Mouse (Mus musculus): ENCODE measurements at regions not wholly inside any gene's neighbourhood (a gene's known extent, or its start where the extent isn't known, plus 50 kb on each side); places are given as distances from the start of the nearest gene placed in this dataset.

DNA sequence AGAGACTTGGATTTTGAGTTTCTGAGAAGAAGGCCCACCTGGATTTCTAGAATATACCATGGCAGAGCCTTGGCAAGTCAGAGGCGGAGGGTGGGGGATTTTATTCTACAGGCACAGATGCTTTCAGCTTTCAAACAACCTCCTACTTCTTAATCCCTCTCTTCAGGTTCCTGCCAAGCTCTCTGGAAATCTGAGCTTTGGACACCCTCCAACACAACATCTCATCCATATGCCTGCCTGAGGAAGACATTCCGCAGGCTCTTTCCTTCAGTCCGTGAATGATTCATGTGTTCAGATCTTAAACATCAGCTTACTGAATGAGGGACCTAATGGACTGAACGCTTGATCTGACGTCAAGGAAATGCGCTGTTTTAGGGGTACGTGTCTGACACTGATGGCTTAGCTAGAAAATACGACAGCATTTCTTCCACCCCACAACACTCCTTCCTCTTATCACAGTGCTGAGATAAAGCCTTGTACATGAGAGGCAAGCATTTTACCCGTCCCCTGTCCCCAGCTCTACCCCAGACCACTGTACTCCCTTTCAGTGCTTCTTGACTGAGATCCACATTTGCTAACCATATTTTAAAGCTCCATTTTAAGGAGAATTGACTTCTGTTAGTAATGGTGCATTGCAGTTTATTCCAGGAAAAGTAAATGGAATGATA lies 97.0 kb upstream of the Galnt5 start:
- Histone ChIP-seq H3K9ac (replicated peaks; ENCODE audit: low read length) (no peak overlapping the region), H3K36me3 (ENCODE audit: insufficient read depth, low read length) (no peaks in the 10 kb centered on the region), H3K4me1 (ENCODE audit: insufficient read depth, low read length) (no peaks in the 10 kb centered on the region), H3K4me2 (replicated peaks; ENCODE audit: low read depth, low read length) (no peak overlapping the region), H3K27ac (ENCODE audit: low read length) (no peak overlapping the region), H3K27me3 (ENCODE audit: insufficient read depth, low read length) (no peaks in the 10 kb centered on the region), H3K9me3 (ENCODE audit: low read length) (no peaks in the 10 kb centered on the region), H3K4me3 (ENCODE audit: low read length) (no peak overlapping the region)
- WGBS: 72% methylated on average over 9 of the region's 9 CpGs
- no peak for ATAC-seq (ENCODE audit: low FRiP score, low TSS enrichment)

DNA sequence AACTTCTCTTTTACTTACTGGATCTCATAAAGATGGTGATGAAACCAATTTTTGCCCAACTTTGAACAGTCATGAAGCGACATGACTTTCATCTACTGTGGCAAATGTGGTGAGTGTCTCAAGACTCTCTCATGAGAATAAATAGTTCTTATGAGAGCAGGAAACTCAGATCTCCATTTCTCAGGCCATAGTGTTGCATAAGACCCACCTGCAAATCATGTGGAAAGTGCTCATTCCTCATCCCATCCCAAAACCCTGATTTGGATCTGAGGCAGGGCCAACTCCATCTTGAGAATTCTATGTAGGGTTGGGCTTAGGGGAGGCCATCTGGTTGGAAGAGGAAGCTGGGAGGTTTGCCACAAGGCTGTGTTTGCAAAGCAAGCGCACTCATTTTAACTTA lies 92.5 kb upstream of the Galnt5 start:
- H3K27me3 ChIP-seq (ENCODE audit: insufficient read depth, low read length): no peaks in the 10 kb centered on the region
- no peak overlapping the region for H3K27ac ChIP-seq (ENCODE audit: low read length)
- no peaks in the 10 kb centered on the region for H3K9me3 ChIP-seq (ENCODE audit: low read length)
- no peaks in the 10 kb centered on the region for H3K36me3 ChIP-seq (ENCODE audit: insufficient read depth, low read length)
- H3K9ac ChIP-seq (replicated peaks; ENCODE audit: low read length): no peak overlapping the region
- no peak for ATAC-seq (ENCODE audit: low FRiP score, low TSS enrichment)
- no peaks in the 10 kb centered on the region for H3K4me1 ChIP-seq (ENCODE audit: insufficient read depth, low read length)
- H3K4me3 ChIP-seq (ENCODE audit: low read length): no peak overlapping the region
- H3K4me2 ChIP-seq (replicated peaks; ENCODE audit: low read depth, low read length): no peak overlapping the region
- WGBS: 92% methylated on average over 2 of the region's 2 CpGs

DNA sequence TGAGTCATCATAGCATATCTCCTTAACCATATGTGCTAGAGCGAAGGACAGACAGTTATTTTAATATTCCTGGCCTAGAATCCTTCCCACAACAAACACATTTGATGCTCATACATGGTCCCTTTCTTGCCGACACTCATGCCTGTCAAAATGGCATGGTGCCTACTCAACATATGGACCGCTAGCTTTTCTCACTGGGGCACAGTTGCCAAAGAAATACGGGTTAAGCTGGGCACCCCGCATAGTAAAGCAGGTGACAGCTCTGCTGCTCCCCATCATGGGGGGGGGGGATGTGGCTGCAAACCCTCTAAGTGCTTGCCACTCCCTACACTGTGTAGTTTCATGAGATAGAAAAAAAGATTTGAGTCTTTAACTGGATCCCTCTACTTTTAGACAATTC lies 90.7 kb upstream of the Galnt5 start:
- no peak for ATAC-seq (ENCODE audit: low FRiP score, low TSS enrichment)

DNA sequence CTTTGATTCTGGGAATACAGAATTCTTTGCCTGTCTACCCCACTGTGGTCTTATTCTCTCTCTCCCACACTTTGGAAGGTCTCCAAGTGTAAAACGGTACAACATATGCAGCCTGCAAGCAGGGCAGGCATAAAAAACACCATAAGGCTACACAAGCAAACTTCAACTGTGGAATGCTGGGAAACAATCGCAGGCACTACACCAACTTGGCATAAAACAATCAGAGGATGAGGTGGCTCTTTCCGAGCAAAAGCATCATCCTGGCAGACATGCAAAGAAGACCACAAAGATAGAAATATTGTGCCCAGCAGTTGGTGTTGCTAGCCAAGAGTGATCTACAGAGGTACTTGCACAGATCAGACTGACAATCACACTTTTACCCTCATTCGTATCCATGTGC lies 88.0 kb upstream of the Galnt5 start:
- no peak overlapping the region for H3K4me3 ChIP-seq (ENCODE audit: low read length)
- no peak overlapping the region for H3K27ac ChIP-seq (ENCODE audit: low read length)
- H3K9me3 ChIP-seq (ENCODE audit: low read length): no peaks in the 10 kb centered on the region
- ATAC-seq (ENCODE audit: low FRiP score, low TSS enrichment): no peak
- no peaks in the 10 kb centered on the region for H3K27me3 ChIP-seq (ENCODE audit: insufficient read depth, low read length)
- WGBS: 87% methylated on average over 4 of the region's 4 CpGs
- H3K4me1 ChIP-seq (ENCODE audit: insufficient read depth, low read length): no peaks in the 10 kb centered on the region
- H3K36me3 ChIP-seq (ENCODE audit: insufficient read depth, low read length): no peaks in the 10 kb centered on the region
- H3K9ac ChIP-seq (replicated peaks; ENCODE audit: low read length): no peak overlapping the region
- no peak overlapping the region for H3K4me2 ChIP-seq (replicated peaks; ENCODE audit: low read depth, low read length)

More for the DNA sequence above, 90.7 kb upstream of the Galnt5 start:
- whole genome bisulfite sequencing: 89% methylated on average over 5 of the region's 5 CpGs
- no peak overlapping the region for H3K27ac ChIP-seq (ENCODE audit: low read length)
- H3K27me3 ChIP-seq (ENCODE audit: insufficient read depth, low read length): no peaks in the 10 kb centered on the region
- no peaks in the 10 kb centered on the region for H3K9me3 ChIP-seq (ENCODE audit: low read length)
- no peak overlapping the region for H3K4me2 ChIP-seq (replicated peaks; ENCODE audit: low read depth, low read length)
- H3K4me1 ChIP-seq (ENCODE audit: insufficient read depth, low read length): no peaks in the 10 kb centered on the region
- H3K9ac ChIP-seq (replicated peaks; ENCODE audit: low read length): no peak overlapping the region
- H3K4me3 ChIP-seq (ENCODE audit: low read length): no peak overlapping the region
- H3K36me3 ChIP-seq (ENCODE audit: insufficient read depth, low read length): no peaks in the 10 kb centered on the region

DNA sequence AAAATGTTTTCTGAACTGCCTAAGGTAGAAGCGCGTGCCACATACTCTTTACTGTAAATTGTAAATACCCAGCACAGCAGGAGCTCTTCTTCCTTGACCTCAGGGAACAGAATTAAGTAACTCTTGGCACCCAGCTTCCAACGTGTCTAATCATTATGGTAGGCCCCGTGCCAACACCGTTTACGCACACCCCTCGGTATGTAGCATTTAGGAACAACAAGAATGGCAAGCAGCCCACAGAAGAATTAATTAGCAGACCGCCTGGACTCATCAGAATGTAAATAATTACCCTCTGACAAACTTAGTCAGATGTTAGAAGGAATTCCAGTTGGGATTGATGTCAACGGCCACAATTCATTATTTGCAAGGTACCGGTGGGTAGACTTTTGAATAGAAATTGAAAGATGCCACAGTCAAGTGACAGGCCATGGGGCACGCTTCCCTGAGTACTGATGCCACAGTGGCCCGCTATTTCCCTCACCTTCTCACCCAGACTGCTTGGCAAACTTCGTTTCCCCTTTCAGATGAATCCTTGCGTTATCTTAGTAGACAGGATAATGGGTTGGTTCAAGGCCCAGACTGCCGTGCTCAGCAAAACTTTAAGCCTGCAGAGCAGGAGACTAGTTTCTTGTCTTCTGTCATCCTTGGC lies 81.2 kb upstream of the Galnt5 start:
- Histone ChIP-seq H3K4me1 (ENCODE audit: insufficient read depth, low read length) (no peaks in the 10 kb centered on the region), H3K27me3 (ENCODE audit: insufficient read depth, low read length) (no peaks in the 10 kb centered on the region), H3K9me3 (ENCODE audit: low read length) (no peaks in the 10 kb centered on the region), H3K4me2 (replicated peaks; ENCODE audit: low read depth, low read length) (no peak overlapping the region), H3K4me3 (ENCODE audit: low read length) (no peak overlapping the region), H3K9ac (replicated peaks; ENCODE audit: low read length) (no peak overlapping the region), H3K36me3 (ENCODE audit: insufficient read depth, low read length) (no peaks in the 10 kb centered on the region), H3K27ac (ENCODE audit: low read length) (no peak overlapping the region)
- WGBS: 74% methylated on average over 15 of the region's 15 CpGs
- ATAC-seq (ENCODE audit: low FRiP score, low TSS enrichment): no peak

DNA sequence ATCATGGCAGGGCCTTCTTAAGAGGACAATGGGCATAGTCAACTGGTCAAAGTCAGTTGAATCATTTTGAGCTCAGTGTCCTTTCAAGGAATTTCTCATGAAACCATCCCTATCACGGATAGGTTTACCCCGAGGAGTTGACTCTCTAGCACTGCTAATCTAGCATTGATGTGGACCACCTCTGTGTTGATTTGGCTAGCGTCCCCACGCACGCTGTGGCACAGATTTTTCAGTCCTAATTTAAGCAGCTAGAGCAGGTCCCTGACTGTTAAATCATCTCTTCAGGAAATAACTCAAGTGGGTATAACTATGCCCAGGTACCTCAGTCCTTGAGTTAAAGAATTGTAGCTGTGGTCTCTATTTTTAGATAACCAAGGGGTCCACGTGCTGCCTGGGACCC lies 80.0 kb upstream of the Galnt5 start:
- H3K4me3 ChIP-seq (ENCODE audit: low read length): no peak overlapping the region
- no peaks in the 10 kb centered on the region for H3K27me3 ChIP-seq (ENCODE audit: insufficient read depth, low read length)
- H3K27ac ChIP-seq (ENCODE audit: low read length): no peak overlapping the region
- H3K9ac ChIP-seq (replicated peaks; ENCODE audit: low read length): no peak overlapping the region
- no peaks in the 10 kb centered on the region for H3K4me1 ChIP-seq (ENCODE audit: insufficient read depth, low read length)
- no peaks in the 10 kb centered on the region for H3K36me3 ChIP-seq (ENCODE audit: insufficient read depth, low read length)
- 85% methylated on average over 6 of the region's 6 CpGs for WGBS
- H3K4me2 ChIP-seq (replicated peaks; ENCODE audit: low read depth, low read length): no peak overlapping the region
- H3K9me3 ChIP-seq (ENCODE audit: low read length): no peaks in the 10 kb centered on the region
- no peak for ATAC-seq (ENCODE audit: low FRiP score, low TSS enrichment)

DNA sequence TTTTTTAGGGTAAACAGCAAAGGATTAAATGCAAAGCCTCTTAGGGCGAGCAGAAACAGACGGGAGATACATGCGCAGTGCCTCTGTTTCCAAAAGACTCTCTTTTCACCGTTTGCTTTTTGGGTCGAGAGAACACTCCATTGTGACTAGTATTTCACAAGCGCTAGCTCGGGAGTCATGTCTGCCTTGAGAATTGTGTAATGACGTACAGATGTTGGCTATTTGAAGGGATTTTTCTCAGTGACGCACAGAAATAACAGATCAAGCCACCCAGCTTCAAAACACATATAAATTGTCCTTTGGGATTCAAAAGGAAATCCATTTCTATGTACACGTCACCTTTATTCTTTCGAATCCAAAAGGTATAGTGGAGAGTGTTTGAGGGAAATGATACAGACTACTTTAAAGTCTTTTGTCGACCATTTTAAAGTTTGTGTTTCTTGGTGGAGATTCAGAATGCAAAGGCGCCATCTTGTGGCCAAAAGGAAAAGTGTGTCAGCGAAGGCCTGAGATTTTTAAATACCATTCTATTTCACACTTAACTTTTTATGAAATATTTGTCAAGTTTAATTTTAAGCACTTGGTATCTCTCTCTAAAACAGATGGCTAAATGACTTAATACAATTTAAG lies 78.5 kb upstream of the Galnt5 start:
- no peaks in the 10 kb centered on the region for H3K36me3 ChIP-seq (ENCODE audit: insufficient read depth, low read length)
- H3K9me3 ChIP-seq (ENCODE audit: low read length): peaks cover 5% of the 10 kb centered on the region; the same call in 1 of the 2 replicates
- H3K4me2 ChIP-seq (replicated peaks; ENCODE audit: low read depth, low read length): no peak overlapping the region
- no peaks in the 10 kb centered on the region for H3K4me1 ChIP-seq (ENCODE audit: insufficient read depth, low read length)
- H3K4me3 ChIP-seq (ENCODE audit: low read length): no peak overlapping the region
- WGBS: 47% methylated on average over 14 of the region's 14 CpGs
- H3K27ac ChIP-seq (ENCODE audit: low read length): no peak overlapping the region
- no peaks in the 10 kb centered on the region for H3K27me3 ChIP-seq (ENCODE audit: insufficient read depth, low read length)
- no peak for ATAC-seq (ENCODE audit: low FRiP score, low TSS enrichment)
- H3K9ac ChIP-seq (replicated peaks; ENCODE audit: low read length): no peak overlapping the region

DNA sequence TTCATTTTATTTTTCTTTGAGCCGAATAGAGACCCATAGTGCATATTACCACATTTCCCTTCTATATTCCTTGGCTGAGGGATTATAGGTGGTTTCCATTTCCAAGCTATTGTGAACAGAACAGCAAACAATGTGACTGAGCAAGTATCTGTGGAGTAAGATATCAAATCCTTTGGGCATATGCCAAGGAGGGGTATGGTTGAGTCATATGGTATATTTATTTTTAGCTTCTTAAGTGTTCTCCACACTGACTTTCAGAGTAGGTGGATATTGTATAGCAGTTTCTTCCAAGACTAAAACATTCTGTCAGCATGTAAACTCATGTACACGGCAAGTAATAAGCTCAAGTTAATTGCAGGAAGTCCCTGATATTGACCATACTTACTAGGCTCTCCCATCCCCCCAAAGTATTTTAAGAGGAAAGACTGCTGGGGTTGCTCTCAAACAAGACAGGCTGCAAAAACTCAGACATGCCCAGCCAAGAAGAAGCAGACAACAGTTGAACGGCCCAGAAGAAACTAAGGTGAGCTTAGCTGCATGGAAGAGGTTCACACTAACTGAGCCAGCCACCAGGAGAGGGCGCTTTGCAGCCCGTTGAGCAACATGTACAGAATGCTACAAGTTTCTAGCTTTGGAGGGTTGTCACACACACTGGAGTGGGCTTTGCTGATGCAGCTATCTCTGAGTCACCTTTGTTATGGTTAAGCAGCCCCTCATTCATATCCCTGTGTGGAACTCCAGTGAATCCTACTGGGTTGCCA lies 63.4 kb upstream of the Galnt5 start:
- no peaks in the 10 kb centered on the region for H3K27me3 ChIP-seq (ENCODE audit: insufficient read depth, low read length)
- no peaks in the 10 kb centered on the region for H3K9me3 ChIP-seq (ENCODE audit: low read length)
- no peak overlapping the region for H3K27ac ChIP-seq (ENCODE audit: low read length)
- H3K36me3 ChIP-seq (ENCODE audit: insufficient read depth, low read length): no peaks in the 10 kb centered on the region
- no peak overlapping the region for H3K4me3 ChIP-seq (ENCODE audit: low read length)
- H3K9ac ChIP-seq (replicated peaks; ENCODE audit: low read length): no peak overlapping the region
- H3K4me1 ChIP-seq (ENCODE audit: insufficient read depth, low read length): no peaks in the 10 kb centered on the region
- WGBS: 58% methylated on average over 5 of the region's 5 CpGs
- ATAC-seq (ENCODE audit: low FRiP score, low TSS enrichment): no peak
- no peak overlapping the region for H3K4me2 ChIP-seq (replicated peaks; ENCODE audit: low read depth, low read length)

Data from kidney, embryonic 16.5 days (tissue).